Mouse (Mus musculus) R1 (cell line): Measurements from ENCODE around the gene Car5a.

Source experiments
- DNase-seq: peaks from one replicate; pipeline ENCODE4 v3.0.0-alpha.2; 2018; ENCODE audit warnings: low read depth, low spot score

Car5a gene

DNA sequence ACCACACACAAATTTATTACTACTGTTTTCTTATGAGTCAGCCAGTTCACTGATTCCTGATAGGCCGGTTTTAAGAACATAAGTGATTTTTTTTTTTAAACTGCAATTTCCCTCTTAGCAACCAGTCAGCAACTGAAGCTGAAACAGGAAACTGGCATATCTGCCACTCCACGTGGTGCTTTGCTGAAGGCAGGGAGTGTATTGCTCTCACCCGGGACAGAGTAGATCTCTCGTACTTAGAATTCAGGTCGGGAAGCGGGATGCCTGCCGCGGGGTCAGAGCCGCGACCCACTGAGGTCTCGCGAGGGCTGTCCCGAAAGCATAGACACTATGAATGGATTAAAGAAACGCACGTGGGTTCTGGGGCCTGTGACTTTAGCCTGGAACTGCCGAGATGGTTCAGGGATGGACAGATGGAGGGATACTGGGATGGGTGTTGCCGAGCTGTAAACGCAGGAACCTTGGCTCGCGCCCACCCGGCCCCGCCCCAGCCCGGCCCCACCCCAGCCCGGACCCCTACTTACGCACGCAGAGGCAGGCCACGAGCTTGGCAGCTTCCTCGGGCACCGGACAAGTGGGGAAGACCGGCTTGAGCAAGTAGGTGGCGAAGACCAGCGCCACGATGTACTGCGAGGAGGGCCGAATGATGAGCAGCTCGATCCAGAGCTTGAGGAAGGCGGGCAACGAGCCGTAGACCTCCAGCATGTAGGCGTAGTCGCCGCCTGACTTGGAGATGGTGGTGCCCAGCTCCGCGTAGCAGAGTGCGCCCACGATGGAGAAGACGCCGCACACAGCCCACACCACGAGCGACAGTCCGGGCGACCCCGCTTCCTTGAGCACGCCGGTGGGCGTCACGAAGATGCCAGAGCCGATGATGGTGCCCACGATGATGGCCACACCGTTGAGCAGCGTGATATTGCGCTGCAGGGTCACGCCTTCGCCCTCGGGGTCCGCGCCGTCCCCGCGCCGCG, 37.9 kb downstream of the Car5a start:
- DNase-seq, result peak; percentile 67

- no peak for DNase-seq
Observed at GRCm38 (mm10) chr8:121905864-121906263, 38.8 kb downstream of the Car5a start.

GRCm38 (mm10) chr8:121905420-121905819, 39.3 kb downstream of the Car5a start:
- DNase-seq, result no peak

GRCm38 (mm10) chr8:121904999-121905398, 39.7 kb downstream of the Car5a start:
- DNase-seq, result no peak

GRCm38 (mm10) chr8:121903977-121904376, 40.7 kb downstream of the Car5a start:
- DNase-seq, result no peak

- DNase-seq, result no peak
Observed at GRCm38 (mm10) chr8:121901498-121902236, 43.0 kb downstream of the Car5a start.

DNA sequence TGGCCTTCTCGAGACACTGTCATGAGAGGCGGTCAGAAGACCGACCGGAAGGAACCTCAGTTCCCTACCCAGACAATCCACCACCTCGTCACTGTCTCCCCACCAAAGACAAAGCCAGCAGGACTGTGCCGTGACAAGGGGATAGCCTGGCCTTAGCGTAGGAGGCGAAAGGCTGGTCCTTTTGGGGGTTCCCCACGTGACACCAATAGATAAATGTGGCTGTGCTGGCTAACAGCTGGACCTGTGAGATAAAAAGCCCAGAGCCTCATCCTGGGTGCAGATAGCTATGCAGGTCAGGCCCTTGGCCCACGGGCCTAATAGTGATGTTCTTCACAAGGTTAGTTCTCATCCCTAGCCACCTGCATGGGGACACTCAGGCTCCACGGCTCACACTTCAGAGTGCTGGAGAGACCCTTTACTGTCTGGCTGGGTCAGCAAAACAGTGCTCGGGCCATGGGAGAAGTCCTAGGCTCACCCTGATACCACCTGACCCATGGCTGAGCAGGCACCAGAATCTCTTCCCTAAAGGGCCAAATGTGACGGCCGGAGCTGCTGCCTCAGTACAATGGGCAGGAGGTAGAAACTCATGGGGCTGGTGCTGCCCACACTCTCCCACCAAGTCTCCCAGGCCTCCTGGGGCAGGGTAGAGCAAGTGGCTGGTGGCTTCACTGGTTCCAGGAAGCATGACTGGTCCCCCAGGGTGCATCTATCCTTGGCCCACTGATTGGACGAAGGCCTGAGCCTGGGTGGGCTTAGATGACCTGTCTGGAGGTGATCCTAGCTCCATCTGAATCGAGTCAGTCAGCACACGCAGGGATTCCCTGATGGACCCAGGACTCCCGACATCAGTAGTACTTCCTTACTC, 45.3 kb downstream of the Car5a start:
- no peak for DNase-seq

DNA sequence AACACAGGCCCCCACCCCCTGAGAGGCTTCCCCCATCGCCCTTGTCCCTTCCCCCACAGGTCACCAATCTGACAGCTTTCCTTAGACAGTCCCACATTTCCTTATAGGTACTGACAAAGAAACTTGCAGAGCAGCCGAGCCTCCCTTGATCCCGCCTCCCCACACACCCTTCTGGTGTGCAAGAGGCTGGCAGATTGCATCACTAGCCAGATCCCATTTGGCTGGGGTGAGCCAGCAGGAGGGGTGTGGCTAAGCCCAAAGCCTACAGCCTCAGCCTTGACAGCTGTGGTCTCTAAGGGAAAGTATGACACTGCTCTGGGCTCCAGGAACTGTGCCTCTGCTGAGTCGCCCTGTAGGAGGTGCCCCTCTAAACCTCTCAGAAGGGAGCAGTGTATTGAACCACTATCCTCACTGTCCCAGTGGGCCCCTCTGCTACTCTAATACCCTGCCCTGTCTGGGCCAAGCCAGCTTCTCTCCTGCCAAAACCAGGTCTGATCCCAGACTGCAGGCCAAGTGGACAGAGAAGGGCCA, 46.2 kb downstream of the Car5a start:
- DNase-seq, result peak; percentile 83

- DNase-seq, result peak; percentile 56
Observed at GRCm38 (mm10) chr8:121897871-121898381, 46.8 kb downstream of the Car5a start.

GRCm38 (mm10) chr8:121897205-121897604, 47.5 kb downstream of the Car5a start:
- no peak for DNase-seq

DNA sequence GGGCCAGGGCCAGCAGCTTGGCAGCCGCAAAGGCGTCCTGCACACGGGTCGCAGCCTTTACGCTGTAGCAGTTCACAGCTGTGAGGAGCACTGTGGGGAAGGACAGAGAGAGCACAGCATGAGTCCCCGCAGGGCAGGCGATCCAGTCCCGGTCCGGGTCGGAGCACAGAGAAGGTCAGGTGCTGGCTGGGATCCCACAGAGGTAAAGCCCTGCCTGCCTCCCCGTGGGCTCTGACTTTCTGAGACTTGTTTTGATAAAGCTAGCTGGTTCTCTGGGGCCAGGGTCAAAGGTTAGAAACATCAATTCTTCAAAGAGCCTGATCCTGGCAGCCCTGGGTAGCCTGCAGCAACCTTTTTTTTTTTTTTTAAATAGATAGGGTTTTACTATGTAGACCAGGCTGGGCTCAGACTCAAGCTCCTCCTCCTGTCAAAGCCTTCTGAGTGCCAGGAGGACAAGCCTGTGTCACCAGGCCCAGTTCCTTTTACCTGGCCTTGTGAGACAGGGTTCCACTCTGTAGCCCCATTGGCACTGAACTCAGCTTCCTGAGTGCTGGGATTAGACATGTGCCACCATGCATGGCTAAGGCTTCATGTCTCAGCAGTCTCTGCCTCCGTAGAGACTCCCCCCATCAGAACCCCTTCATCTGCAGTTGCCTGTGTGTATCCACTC, 48.1 kb downstream of the Car5a start:
- no peak for DNase-seq

GRCm38 (mm10) chr8:121895910-121896309, 48.8 kb downstream of the Car5a start:
- no peak for DNase-seq

- no peak for DNase-seq
Observed at GRCm38 (mm10) chr8:121892875-121893274, 51.8 kb downstream of the Car5a start.

- no peak for DNase-seq
Observed at GRCm38 (mm10) chr8:121889810-121890785, 54.6 kb downstream of the Car5a start.

GRCm38 (mm10) chr8:121889317-121889716, 55.4 kb downstream of the Car5a start:
- no peak for DNase-seq

GRCm38 (mm10) chr8:121887547-121887946, 57.2 kb downstream of the Car5a start:
- peak; percentile 88 for DNase-seq

GRCm38 (mm10) chr8:121885433-121885832, 59.3 kb downstream of the Car5a start:
- DNase-seq, result no peak

DNA sequence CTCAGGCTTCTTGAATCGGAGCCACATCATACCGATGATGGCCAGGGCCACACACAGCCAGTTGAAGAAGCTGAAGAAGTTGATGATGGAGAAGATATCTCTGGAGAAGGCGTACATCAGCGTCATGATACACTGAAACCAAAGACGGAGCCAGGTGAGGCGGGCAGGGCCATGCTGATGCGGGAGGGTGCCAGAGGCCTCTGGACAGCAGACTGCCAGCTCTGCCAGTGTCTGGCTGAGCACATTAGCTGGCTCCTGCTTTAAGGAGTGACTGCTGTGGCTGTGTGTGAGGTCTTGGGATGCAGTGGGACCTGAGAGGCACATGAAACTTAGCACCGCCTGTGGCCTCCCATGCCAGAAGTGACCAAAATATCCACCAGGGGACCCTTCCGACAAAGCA, 59.7 kb downstream of the Car5a start:
- no peak for DNase-seq

- DNase-seq, result no peak
Observed at GRCm38 (mm10) chr8:121884181-121884580, 60.5 kb downstream of the Car5a start.
